Mouse (Mus musculus): ENCODE measurements around the gene Olfr5.

DNA sequence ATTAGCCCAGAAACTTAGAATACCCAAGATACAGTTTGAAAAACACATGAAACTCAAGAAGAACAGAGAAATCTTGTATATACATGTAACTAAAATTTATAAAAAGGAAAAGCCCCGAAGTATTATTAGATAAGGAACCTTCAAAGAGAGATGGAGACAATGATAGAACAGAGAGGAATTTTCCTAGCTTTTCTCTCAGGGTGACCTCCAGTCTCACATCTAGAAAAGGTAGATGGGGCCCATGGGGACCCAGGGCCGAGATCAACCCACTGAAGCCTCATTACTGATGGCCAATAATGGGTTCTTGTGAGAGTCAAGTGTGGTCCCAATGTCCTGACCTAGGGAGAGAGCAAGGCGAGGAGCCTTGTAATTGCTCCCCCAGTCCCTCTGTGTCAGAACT lies 48.4 kb downstream of the Olfr5 start, which contains the start of gene Olfr1344:
- TF ChIP-seq POLR2A (IDR thresholded peaks at IDR 0.05; ENCODE audit: insufficient read depth, low read depth, low read length) (no peak), CTCF (IDR thresholded peaks at IDR 0.05; ENCODE audit: insufficient read depth, low read depth, low read length) (no peak)
